Mouse (Mus musculus) intestine, embryonic 16.5 days (tissue): Measurements from ENCODE around the gene Mid1. TPM values are rescaled to one million over a fixed set of nuclear protein-coding genes. Genes with fewer than 3 reads are reported as not detected.
A peak's percentile ranks its signal among the peaks of the same experiment; 100 is the strongest.
"Not testable (repeated sequence)": the region's sequence is repeated elsewhere in the genome, so short reads cannot be mapped to it uniquely, and the experiment has no call there.

ENCODE experiments used
- ATAC-seq: fragments of 200-750 bp; cut with Nextera tagmentation; 2 replicates; pipeline ENCODE4 v1.8.0; 2017; ENCODE audit warnings: moderate TSS enrichment, moderate library complexity
- H3K27ac ChIP-seq: fragments of 300-500 bp; sonication (generic); 2 replicates; pipeline ENCODE4 v1.5.1; 2014; ENCODE audit warnings: mild to moderate bottlenecking, low read length
- H3K27me3 ChIP-seq: fragments of 300-500 bp; sonication (generic); replicated peaks from 2 replicates; pipeline ENCODE4 v1.6.1; 2014; ENCODE audit warnings: low read length, control low read depth, mixed read lengths; ENCODE audit not compliant: control insufficient read depth, insufficient read depth
- H3K36me3 ChIP-seq: fragments of 300-500 bp; sonication (generic); 2 replicates; pipeline ENCODE4 v1.6.1; 2014; ENCODE audit warnings: low read length, control low read depth; ENCODE audit not compliant: control insufficient read depth, insufficient read depth
- H3K4me1 ChIP-seq: fragments of 300-500 bp; sonication (generic); 2 replicates; pipeline ENCODE4 v1.6.1; 2014; ENCODE audit warnings: low read length, control low read depth, mixed read lengths; ENCODE audit not compliant: control insufficient read depth, insufficient read depth
- H3K4me2 ChIP-seq: fragments of 300-500 bp; sonication (generic); 2 replicates; pipeline ENCODE4 v1.6.1; 2014; ENCODE audit warnings: low read depth, low read length, control low read depth
- H3K4me3 ChIP-seq: fragments of 300-500 bp; sonication (generic); 2 replicates; pipeline ENCODE4 v1.5.1; 2014; ENCODE audit warnings: mild to moderate bottlenecking, low read length
- H3K9ac ChIP-seq: fragments of 300-500 bp; sonication (generic); 2 replicates; pipeline ENCODE4 v1.6.1; 2014; ENCODE audit warnings: low read depth, low read length
- H3K9me3 ChIP-seq: fragments of 300-500 bp; sonication (generic); 2 replicates; pipeline ENCODE4 v1.6.1; 2016; ENCODE audit warnings: low read length, control low read depth; ENCODE audit not compliant: control insufficient read depth
- WGBS: fragments of 180-500 bp; shearing (Covaris S2); extraction: QIAGEN DNeasy Blood & Tissue Kit; methylation state at CpG from one replicate; pipeline ENCODE4 v1.1.7; 2014; 5-methylcytosine and 5-hydroxymethylcytosine counted together
- polyA plus RNA-seq: library from polyadenylated mRNA; unstranded; fragments of >200 nt; fragmentation: Nextera tagmentation; extraction: Ambion mirVana; gene quantifications from 2 replicates; pipeline ENCODE4 v1.2.1, GENCODE M21; 2015

Gene Mid1
- polyA plus RNA-seq, 1 experiment from 2014 or later: 3.5 TPM

DNA sequence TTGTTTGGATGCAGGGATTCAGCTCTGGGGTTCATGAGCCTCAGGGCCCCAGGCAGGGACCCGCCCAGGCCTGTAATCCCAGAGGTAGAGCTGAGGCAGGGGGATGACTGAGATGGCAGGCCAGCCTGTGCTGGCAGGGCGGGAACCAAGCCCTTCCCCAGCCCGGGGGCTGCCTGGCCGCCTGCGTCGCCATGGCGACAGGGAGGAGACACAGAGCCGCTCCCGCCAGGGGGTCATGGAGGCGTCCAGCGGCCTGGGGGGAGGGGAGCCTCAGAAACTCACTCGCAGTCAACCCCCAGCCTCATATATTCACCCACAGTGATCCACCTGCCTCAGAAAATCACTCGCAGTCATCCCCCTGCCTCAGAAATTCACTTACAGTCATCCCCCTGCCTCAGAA is 320.2 kb downstream of the Mid1 start:
- WGBS: 15% methylated on average over 13 of the region's 13 CpGs
- H3K9me3 ChIP-seq: peaks cover 25% of the 10 kb centered on the region
- not testable (repeated sequence) for H3K36me3 ChIP-seq, H3K4me2 ChIP-seq, H3K27me3 ChIP-seq, H3K27ac ChIP-seq, ATAC-seq, H3K9ac ChIP-seq, H3K4me3 ChIP-seq, H3K4me1 ChIP-seq

DNA sequence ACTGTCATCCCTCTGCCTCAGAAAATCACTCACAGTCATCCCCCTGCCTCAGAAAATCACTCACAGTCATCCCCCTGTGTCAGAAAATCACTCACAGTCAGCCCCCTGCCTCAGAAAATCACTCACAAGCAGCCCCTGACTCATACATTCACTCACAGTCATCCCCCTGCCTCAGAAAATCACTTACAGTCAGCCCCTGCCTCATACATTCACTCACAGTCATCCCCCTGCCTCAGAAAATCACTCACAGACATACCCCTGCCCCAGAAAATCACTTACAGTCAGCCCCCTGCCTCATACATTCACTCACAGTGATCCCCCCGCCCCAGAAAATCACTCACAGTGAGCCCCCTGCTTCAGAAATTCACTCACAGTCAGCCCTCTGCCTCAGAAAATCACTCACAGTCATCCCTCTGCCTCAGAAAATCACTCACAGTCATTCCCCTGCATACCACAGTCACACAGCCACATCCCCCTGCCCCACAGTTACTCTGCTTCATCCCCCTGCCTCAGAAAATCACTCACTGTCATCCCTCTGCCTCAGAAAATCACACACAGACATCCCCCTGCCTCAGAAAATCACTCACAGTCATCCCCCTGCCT is 320.8 kb downstream of the Mid1 start:
- H3K27me3 ChIP-seq, H3K27ac ChIP-seq, H3K4me3 ChIP-seq, ATAC-seq, H3K4me1 ChIP-seq, H3K36me3 ChIP-seq, H3K4me2 ChIP-seq, H3K9ac ChIP-seq: not testable (repeated sequence)
- 53% methylated on average over 1 of the region's 1 CpGs for WGBS
- H3K9me3 ChIP-seq: peaks cover 29% of the 10 kb centered on the region

DNA sequence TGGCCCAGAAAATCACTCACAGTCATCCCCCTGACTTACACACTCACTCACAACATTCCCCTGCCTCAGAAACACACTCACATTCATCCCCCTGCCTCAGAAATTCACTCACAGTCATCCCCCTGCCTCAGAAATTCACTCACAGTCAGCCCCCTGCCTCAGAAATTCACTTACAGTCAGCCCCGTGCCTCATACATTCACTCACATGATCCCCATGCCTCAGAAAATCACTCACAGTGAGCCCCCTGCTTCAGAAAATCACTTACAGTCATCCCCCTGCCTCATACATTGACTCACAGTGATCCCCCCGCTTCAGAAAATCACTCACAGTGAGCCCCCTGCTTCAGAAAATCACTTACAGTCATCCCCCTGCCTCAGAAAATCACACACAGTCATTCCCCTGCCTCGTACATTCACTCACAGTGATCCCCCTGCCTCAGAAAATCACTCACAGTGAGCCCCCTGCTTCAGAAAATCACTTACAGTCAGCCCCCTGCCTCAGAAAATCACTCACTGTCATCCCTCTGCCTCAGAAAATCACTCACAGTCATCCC is 321.8 kb downstream of the Mid1 start:
- Histone ChIP-seq H3K9me3 (peaks cover 36% of the 10 kb centered on the region), H3K36me3 (peaks cover 14% of the 10 kb centered on the region)
- WGBS: 52% methylated on average over 3 of the region's 3 CpGs
- not testable (repeated sequence) for H3K4me3 ChIP-seq, H3K9ac ChIP-seq, H3K27me3 ChIP-seq, H3K4me2 ChIP-seq, ATAC-seq, H3K27ac ChIP-seq, H3K4me1 ChIP-seq

DNA sequence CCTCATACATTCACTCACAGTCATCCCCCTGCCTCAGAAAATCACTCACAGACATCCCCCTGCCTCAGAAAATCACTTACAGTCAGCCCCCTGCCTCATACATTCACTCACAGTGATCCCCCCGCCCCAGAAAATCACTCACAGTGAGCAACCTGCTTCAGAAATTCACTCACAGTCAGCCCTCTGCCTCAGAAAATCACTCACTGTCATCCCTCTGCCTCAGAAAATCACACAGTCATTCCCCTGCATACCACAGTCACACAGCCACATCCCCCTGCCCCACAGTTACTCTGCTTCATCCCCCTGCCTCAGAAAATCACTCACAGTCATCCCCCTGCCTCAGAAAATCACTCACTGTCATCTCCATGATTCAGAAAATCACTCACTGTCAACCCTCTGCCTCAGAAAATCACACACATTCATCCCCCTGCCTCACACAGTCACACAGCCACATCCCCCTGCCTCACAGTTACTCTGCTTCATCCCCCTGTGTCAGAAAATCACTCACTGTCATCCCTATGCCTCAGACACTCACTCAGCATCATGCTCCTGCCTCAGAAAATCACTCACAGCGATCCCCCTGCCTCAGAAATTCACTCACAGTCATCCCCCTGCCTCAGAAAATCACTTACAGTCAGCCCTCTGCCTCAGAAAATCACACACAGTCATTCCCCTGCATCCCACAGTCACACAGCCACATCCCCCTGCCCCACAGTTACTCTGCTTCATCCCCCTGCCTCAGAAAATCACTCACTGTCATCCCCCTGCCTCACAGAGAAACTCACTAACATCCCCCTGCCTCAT is 322.6 kb downstream of the Mid1 start:
- peaks cover 14% of the 10 kb centered on the region for H3K36me3 ChIP-seq
- H3K9me3 ChIP-seq: peaks cover 36% of the 10 kb centered on the region
- H3K4me3 ChIP-seq, H3K9ac ChIP-seq, H3K27ac ChIP-seq, ATAC-seq, H3K4me2 ChIP-seq, H3K27me3 ChIP-seq, H3K4me1 ChIP-seq: not testable (repeated sequence)
- 54% methylated on average over 2 of the region's 2 CpGs for WGBS

DNA sequence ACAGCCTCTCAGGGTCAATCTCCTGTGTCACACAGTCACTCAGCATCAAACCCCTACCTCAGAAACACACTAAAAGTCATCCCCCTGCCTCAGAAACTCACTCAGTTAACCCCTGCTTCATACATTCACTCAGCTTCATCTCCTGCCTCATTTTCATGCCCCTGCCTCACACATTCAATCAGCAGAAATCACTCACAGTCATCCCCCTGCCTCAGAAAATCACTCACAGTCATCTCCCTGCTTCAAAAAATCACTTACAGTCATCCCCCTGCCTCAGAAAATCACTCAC is 323.1 kb downstream of the Mid1 start:
- H3K9ac ChIP-seq, H3K27ac ChIP-seq, H3K4me2 ChIP-seq, H3K27me3 ChIP-seq, H3K4me1 ChIP-seq, ATAC-seq, H3K4me3 ChIP-seq: not testable (repeated sequence)
- peaks cover 36% of the 10 kb centered on the region for H3K9me3 ChIP-seq
- H3K36me3 ChIP-seq: peaks cover 14% of the 10 kb centered on the region

DNA sequence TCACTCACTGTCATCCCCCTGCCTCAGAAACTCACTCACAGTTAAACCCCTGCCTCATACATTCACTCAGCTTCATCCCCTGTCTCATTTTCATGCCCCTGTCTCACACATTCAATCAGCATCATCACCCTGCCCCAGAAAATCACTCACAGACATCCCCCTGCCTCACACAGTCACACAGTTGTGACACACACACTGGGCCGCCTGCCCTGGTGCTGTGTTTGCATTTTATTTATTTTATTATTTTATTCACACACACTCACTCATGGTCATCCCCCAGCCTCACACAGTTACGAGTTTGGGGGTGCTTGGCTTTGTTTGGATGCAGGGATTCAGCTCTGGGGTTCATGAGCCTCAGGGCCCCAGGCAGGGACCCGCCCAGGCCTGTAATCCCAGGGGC is 323.6 kb downstream of the Mid1 start:
- ATAC-seq, H3K27me3 ChIP-seq, H3K4me2 ChIP-seq, H3K27ac ChIP-seq, H3K9ac ChIP-seq, H3K4me1 ChIP-seq, H3K4me3 ChIP-seq: not testable (repeated sequence)
- H3K9me3 ChIP-seq: peaks cover 36% of the 10 kb centered on the region
- WGBS: 38% methylated on average over 3 of the region's 3 CpGs
- peaks cover 14% of the 10 kb centered on the region for H3K36me3 ChIP-seq

DNA sequence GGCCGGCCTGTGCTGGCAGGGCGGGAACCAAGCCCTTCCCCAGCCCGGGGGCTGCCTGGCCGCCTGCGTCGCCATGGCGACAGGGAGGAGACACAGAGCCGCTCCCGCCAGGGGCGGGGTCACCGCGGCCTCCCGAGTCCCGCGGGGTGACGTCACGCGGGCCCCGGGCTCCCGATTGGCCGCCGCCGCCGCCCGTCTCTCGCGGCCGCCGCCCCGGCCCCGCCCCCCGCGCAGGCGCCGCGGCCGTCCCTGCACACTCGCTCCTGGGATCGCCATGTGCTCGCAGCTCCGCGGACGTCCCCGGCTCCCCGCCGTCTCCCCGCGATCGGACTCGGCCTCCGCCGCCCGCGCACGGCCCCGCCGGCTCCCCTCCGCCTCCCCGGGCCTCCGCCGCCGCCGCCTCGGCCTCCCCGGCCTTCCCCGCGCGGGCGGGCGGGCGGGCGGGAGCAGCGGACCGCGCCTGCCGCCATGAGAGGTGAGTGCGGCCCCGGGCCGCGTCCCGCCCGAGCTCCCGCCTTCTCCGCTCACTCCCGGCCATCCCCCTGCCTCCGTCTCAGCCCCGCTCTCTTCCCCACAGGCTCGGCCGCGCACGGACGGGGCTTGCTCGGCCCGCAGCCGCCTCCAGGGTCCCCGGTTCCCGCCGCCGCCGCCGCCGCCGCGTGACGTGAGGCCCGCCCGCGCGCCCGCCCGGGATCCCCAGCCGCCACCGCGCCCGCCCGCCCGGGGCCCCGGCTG is 324.2 kb downstream of the Mid1 start, which contains the start of gene Gm21887:
Gene Gm21887 (plus strand): TSS at position 644 of the 735 bp plus-strand sequence.
- peak; percentile 86 for ATAC-seq
- WGBS: 63% methylated on average over 116 of the region's 118 CpGs
- Histone ChIP-seq H3K36me3 (peaks cover 14% of the 10 kb centered on the region), H3K4me2 (peak within 1 kb of the TSS; percentile 39), H3K9ac (peak within 1 kb of the TSS; percentile 74), H3K9me3 (peaks cover 36% of the 10 kb centered on the region), H3K27ac (peak within 1 kb of the TSS; percentile 73), H3K4me3 (peak within 1 kb of the TSS; percentile 52)
- not testable (repeated sequence) for H3K4me1 ChIP-seq, H3K27me3 ChIP-seq

DNA sequence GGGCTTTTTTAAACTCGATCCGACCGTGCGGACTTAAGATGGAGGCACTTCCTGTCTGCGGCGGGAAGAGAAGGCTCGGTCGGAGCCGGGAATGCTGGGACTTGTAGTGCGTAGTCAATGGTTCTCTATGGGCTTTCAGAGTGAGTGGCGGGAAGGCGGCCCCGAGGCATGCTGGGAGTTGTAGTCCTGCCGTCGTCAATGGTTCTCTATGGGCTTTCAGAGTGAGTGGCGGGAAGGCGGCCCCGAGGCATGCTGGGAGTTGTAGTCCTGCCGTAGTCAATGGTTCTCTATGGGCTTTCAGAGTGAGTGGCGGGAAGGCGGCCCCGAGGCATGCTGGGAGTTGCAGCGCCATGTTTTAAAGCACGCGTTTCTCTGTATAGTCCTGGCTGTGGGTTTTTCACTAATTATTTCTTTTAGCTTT is 324.8 kb downstream of the Mid1 start:
- H3K27me3 ChIP-seq, H3K4me1 ChIP-seq, H3K4me2 ChIP-seq: not testable (repeated sequence)
- Histone ChIP-seq H3K9ac (peak overlapping the region; percentile 74), H3K27ac (peak overlapping the region; percentile 73; the same call in 1 of the 2 replicates), H3K9me3 (peaks cover 36% of the 10 kb centered on the region), H3K36me3 (peaks cover 14% of the 10 kb centered on the region), H3K4me3 (peak overlapping the region; percentile 52)
- ATAC-seq: peak; percentile 98
- WGBS: 54% methylated on average over 25 of the region's 25 CpGs
